Mouse (Mus musculus): ENCODE data around the gene Psmb6. TPM values are rescaled to one million over a fixed set of nuclear protein-coding genes. Genes with fewer than 3 reads are reported as not detected.
A peak's percentile ranks its signal among the peaks of the same experiment; 100 is the strongest.

Gene Psmb6
- polyA plus RNA-seq, 1 experiment, result 244 TPM

DNA sequence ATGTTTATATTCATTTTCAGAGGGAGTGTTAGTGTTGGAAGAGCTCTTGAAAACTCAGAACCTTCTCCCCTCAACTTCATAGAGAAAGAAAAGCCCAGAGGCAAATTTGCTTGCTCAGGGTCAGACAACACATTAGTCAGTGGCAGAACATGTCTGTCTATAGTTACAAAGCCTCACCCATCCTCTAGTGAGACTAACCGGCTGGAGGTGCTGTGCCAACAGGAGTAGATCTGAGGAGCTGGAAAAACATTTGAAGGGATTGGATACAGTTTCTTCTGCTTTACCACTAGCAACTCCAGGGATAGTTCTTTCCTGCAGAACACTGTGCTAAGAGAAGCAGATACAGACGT lies 36.7 kb downstream of the Psmb6 start:
- Histone ChIP-seq H3K27me3 (ENCODE audit: control insufficient read depth, insufficient read depth, low read length, poor library complexity, severe bottlenecking) (no peaks in the 10 kb centered on the region), H3K27ac (ENCODE audit: insufficient read depth, low read length) (no peak overlapping the region), H3K4me3 (ENCODE audit: low read depth, low read length) (peak overlapping the region; percentile 96), H3K4me1 (ENCODE audit: control insufficient read depth, insufficient read depth, low read length) (no peaks in the 10 kb centered on the region), H3K9ac (ENCODE audit: low read depth, poor library complexity, severe bottlenecking) (peak overlapping the region; percentile 93), H3K36me3 (ENCODE audit: control insufficient read depth, insufficient read depth, low read length, poor library complexity, severe bottlenecking) (no peaks in the 10 kb centered on the region), H3K9me3 (replicated peaks; ENCODE audit: control insufficient read depth, insufficient read depth, low read length, poor library complexity, severe bottlenecking) (no peaks in the 10 kb centered on the region)
- TF ChIP-seq POLR2A (IDR thresholded peaks at IDR 0.05; ENCODE audit: insufficient read depth, low read length) (no peak), CTCF (IDR thresholded peaks at IDR 0.05; ENCODE audit: low read depth, low read length) (no peak), EP300 (IDR thresholded peaks at IDR 0.05; ENCODE audit: insufficient read depth, low read depth, low read length) (no peak)

- no peaks in the 10 kb centered on the region for H3K36me3 ChIP-seq (ENCODE audit: control insufficient read depth, insufficient read depth, low read length, poor library complexity, severe bottlenecking)
- no peaks in the 10 kb centered on the region for H3K27me3 ChIP-seq (ENCODE audit: control insufficient read depth, insufficient read depth, low read length, poor library complexity, severe bottlenecking)
- no peaks in the 10 kb centered on the region for H3K4me1 ChIP-seq (ENCODE audit: control insufficient read depth, insufficient read depth, low read length)
- H3K4me3 ChIP-seq (ENCODE audit: low read depth, low read length), result peak within 1 kb of the TSS; percentile 96
- peak within 1 kb of the TSS; percentile 93 for H3K9ac ChIP-seq (ENCODE audit: low read depth, poor library complexity, severe bottlenecking)
- TF ChIP-seq CTCF (IDR thresholded peaks at IDR 0.05; ENCODE audit: low read depth, low read length) (no peak), EP300 (IDR thresholded peaks at IDR 0.05; ENCODE audit: insufficient read depth, low read depth, low read length) (0 out of 2 replicates have a peak, but pooled peaks have one; percentile 23)
- H3K9me3 ChIP-seq (replicated peaks; ENCODE audit: control insufficient read depth, insufficient read depth, low read length, poor library complexity, severe bottlenecking), result no peaks in the 10 kb centered on the region
- peak within 1 kb of the TSS; percentile 22; the same call in 1 of the 2 replicates for H3K27ac ChIP-seq (ENCODE audit: insufficient read depth, low read length)
Measured at GRCm38 (mm10) chr11:70562287-70562994, 37.3 kb downstream of the Psmb6 start, which contains the start of gene Mink1. Mink1 (plus strand) TSS chr11:70562881.

- no peak for TF ChIP-seq CTCF (IDR thresholded peaks at IDR 0.05; ENCODE audit: low read depth, low read length)
- no peak for TF ChIP-seq POLR2A (IDR thresholded peaks at IDR 0.05; ENCODE audit: insufficient read depth, low read length)
- TF ChIP-seq EP300 (IDR thresholded peaks at IDR 0.05; ENCODE audit: insufficient read depth, low read depth, low read length), result no peak
Measured at GRCm38 (mm10) chr11:70562995-70563469, 37.9 kb downstream of the Psmb6 start.

DNA sequence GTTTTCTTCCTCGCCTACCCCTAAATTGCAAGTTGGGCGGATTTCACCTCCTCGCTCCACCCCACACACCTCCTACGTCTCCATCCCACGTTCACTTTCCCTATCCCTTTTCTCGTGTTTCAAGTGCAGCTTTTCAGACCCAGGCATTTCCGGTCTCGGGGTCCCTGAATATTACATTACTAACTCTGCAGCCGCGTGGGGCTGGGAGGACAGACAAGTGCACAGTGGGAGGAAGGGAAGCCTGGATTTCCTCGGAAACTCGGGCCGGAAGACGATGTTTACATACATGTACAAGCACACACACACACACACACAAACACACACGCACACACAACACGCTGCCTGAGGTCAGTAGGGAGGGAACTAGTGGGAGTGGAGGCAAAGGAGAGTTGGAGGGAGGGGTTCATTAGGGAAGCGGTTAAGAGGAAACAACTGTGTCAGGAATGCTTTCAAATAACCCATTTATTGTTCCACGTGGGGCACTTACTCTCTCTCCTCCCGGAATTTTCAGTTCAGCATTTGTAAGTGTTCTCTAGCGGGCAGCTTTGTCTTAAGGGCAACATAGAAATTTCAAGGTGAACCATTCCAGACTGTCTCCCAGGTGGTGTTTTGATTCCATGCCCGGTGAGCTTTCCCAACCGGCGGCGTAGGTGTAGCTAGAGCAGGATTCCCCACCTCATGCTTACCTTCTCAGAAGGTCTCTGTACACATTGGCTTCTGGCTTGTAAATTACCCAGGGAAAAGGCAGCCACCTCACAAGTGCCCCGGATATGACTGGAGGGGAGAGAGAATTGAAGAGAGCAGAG lies 38.5 kb downstream of the Psmb6 start:
- Histone ChIP-seq H3K9ac (ENCODE audit: low read depth, poor library complexity, severe bottlenecking) (peak overlapping the region; percentile 93), H3K9me3 (replicated peaks; ENCODE audit: control insufficient read depth, insufficient read depth, low read length, poor library complexity, severe bottlenecking) (no peaks in the 10 kb centered on the region), H3K4me1 (ENCODE audit: control insufficient read depth, insufficient read depth, low read length) (no peaks in the 10 kb centered on the region), H3K27me3 (ENCODE audit: control insufficient read depth, insufficient read depth, low read length, poor library complexity, severe bottlenecking) (no peaks in the 10 kb centered on the region), H3K36me3 (ENCODE audit: control insufficient read depth, insufficient read depth, low read length, poor library complexity, severe bottlenecking) (no peaks in the 10 kb centered on the region), H3K27ac (ENCODE audit: insufficient read depth, low read length) (no peak overlapping the region), H3K4me3 (ENCODE audit: low read depth, low read length) (peak overlapping the region; percentile 96)
- TF ChIP-seq POLR2A (IDR thresholded peaks at IDR 0.05; ENCODE audit: insufficient read depth, low read length) (no peak), CTCF (IDR thresholded peaks at IDR 0.05; ENCODE audit: low read depth, low read length) (no peak)

More at GRCm38 (mm10) chr11:70562995-70563469, 37.9 kb downstream of the Psmb6 start:
- peak overlapping the region; percentile 96 for H3K4me3 ChIP-seq (ENCODE audit: low read depth, low read length)
- H3K9ac ChIP-seq (ENCODE audit: low read depth, poor library complexity, severe bottlenecking), result peak overlapping the region; percentile 93
- H3K9me3 ChIP-seq (replicated peaks; ENCODE audit: control insufficient read depth, insufficient read depth, low read length, poor library complexity, severe bottlenecking), result no peaks in the 10 kb centered on the region
- no peaks in the 10 kb centered on the region for H3K27me3 ChIP-seq (ENCODE audit: control insufficient read depth, insufficient read depth, low read length, poor library complexity, severe bottlenecking)
- H3K36me3 ChIP-seq (ENCODE audit: control insufficient read depth, insufficient read depth, low read length, poor library complexity, severe bottlenecking), result no peaks in the 10 kb centered on the region
- H3K4me1 ChIP-seq (ENCODE audit: control insufficient read depth, insufficient read depth, low read length), result no peaks in the 10 kb centered on the region
- H3K27ac ChIP-seq (ENCODE audit: insufficient read depth, low read length), result no peak overlapping the region

- Histone ChIP-seq H3K9ac (ENCODE audit: low read depth, poor library complexity, severe bottlenecking) (peak overlapping the region; percentile 93; the same call in 1 of the 2 replicates), H3K27me3 (ENCODE audit: control insufficient read depth, insufficient read depth, low read length, poor library complexity, severe bottlenecking) (no peaks in the 10 kb centered on the region), H3K4me1 (ENCODE audit: control insufficient read depth, insufficient read depth, low read length) (no peaks in the 10 kb centered on the region), H3K4me3 (ENCODE audit: low read depth, low read length) (no peak overlapping the region), H3K27ac (ENCODE audit: insufficient read depth, low read length) (no peak overlapping the region), H3K36me3 (ENCODE audit: control insufficient read depth, insufficient read depth, low read length, poor library complexity, severe bottlenecking) (no peaks in the 10 kb centered on the region), H3K9me3 (replicated peaks; ENCODE audit: control insufficient read depth, insufficient read depth, low read length, poor library complexity, severe bottlenecking) (no peaks in the 10 kb centered on the region)
- TF ChIP-seq CTCF (IDR thresholded peaks at IDR 0.05; ENCODE audit: low read depth, low read length), result no peak
- no peak for TF ChIP-seq EP300 (IDR thresholded peaks at IDR 0.05; ENCODE audit: insufficient read depth, low read depth, low read length)
- no peak for TF ChIP-seq POLR2A (IDR thresholded peaks at IDR 0.05; ENCODE audit: insufficient read depth, low read length)
Measured at GRCm38 (mm10) chr11:70564276-70564873, 39.2 kb downstream of the Psmb6 start.

Measured in ES-Bruce4 (cell line).